Mouse (Mus musculus) mature B cell (primary cell): Measurements from ENCODE around the gene Irf9.

Source experiments
- in situ Hi-C: fragments of 300-500 bp; cut with MboI; formaldehyde crosslinking; loops from 2 replicates; pipeline ENCODE4 v1.14.3; 2019

The Irf9 gene

GRCm38 (mm10) chr14:55615876-55616275 lies 12.5 kb downstream of the Irf9 start:
- in situ Hi-C loops = no loop called here

- in situ Hi-C loops = no loop called here
Observed at GRCm38 (mm10) chr14:55616844-55617243, 13.5 kb downstream of the Irf9 start.

DNA sequence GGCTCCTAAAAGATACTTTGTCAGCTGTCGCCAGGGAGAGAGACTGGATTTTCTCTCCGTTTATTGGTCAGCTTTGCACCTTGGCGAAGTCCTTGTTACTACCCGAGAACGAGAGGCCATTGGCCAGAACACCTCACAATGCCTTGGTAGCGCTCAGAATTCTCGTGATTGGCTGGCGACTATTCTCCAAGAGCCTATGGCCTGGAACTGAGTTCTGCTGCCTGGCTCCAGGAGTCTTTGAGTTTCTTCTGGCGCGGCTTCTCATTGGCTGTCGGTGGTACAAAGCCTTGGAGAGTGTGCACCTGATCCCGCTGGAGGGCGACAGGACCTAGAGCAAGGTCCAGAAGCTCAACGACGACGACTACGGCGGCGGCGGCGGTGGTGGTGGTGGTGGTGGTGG lies 14.5 kb downstream of the Irf9 start, which contains the start of gene Rec8:
Gene Rec8, plus strand, starts transcription at position 216 of the 400 bp plus-strand sequence.
- in situ Hi-C loops = no loop called here

DNA sequence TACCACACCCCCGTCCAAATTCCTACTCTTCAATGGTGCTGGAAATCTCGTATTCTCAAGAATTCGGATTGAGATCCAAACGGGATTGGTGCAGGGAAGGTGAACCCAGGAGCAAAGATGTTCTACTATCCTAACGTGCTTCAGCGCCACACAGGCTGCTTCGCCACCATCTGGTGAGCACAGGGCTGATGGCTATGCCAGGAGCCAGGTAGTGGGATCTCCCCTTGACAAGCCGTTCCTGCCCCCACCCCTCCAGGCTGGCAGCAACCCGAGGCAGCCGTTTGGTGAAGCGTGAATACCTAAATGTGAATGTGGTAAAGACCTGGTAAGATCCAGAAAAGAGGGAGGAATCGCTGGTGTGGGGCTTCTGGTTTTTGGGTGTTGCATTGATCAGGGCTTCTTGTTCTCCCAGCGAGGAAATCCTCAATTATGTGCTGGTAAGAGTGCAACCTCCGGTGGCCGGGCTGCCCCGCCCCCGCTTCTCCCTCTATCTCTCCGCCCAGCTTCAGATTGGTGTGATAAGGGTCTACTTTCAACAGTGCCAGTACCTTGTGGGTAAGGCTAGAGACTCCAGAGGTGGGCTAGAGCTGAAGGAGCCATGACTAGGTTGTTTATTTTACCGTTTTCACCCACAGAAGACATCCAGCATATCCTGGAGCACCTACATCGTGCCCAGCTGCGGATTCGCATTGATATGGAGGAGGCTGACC lies 15.3 kb downstream of the Irf9 start:
- in situ Hi-C loops = no loop called here

DNA sequence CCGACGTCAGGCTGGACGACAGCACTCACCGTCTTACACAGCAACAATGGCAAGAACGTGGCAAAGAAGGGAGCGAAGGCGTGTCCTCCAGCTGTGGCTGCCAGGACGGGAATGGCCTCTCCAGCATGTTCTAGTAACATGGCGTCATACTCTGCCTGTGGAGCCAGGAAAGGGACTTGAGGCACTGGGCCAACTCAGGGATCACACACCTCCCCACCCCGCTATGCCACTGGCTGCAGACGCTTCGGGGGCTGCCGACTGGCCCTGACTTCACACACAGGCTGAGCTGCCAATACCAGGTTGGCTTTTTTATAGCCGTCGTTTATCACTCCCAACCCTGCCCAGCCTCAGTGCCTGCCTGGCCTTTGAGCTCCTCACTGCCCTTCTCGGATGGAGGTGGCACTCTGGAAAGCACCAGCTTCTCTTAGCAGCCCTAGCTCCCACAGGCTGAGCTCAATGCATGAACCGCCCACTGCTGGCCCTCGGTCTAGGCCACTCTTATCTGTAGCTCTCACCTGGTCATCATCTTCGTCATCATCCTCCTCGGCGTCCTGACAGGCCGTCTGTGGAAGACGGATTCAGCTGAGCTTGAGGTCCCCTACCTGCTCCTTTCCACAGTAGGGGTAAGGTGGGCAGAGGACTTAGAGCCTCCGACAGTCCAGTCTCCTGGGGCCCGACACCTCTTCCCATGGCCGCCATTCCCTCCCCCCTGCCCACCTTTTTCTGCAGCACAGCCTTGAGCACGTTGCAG lies 24.9 kb downstream of the Irf9 start:
- in situ Hi-C loops = no loop called here

- in situ Hi-C loops = no loop called here
Observed at GRCm38 (mm10) chr14:55629312-55629711, 25.9 kb downstream of the Irf9 start.

GRCm38 (mm10) chr14:55634874-55635522 lies 31.6 kb downstream of the Irf9 start:
- in situ Hi-C loops = loop anchor here (5.0 kb wide), 1 partner anchor 117 kb away; no protein-coding TSS in a partner anchor

GRCm38 (mm10) chr14:55635523-55636007 lies 32.2 kb downstream of the Irf9 start, which contains the start of gene Ipo4:
Gene Ipo4, minus strand, starts transcription at chr14:55635957.
- in situ Hi-C loops = loop anchor here (5.0 kb wide), 1 partner anchor 117 kb away; no protein-coding TSS in a partner anchor

DNA sequence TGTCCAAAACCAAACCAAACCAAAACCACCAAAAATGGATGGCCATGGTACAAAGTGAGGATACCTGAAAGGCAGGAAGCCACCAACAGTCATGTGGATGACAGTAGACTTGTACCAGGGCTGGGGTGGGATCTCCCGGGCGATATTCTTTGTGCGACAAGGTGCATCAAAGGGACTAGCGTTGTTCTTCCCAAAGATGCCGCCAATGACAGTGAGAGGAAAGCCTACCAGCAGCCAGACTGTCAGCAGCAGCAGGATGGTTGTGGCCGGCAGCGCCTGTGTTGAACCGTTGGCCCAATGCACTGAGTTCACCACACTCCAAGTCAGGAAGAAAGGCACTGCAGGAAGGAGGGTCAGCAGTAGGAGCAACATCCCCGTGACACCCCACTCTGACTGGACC lies 34.4 kb downstream of the Irf9 start, which contains the start of gene Gm49378:
Gene Gm49378, minus strand, starts transcription at position 101 of the 400 bp plus-strand sequence.
- in situ Hi-C loops = loop anchor here (5.0 kb wide), 1 partner anchor 115 kb away; no protein-coding TSS in a partner anchor

- in situ Hi-C loops = no loop called here
Observed at GRCm38 (mm10) chr14:55640816-55641215, 37.4 kb downstream of the Irf9 start.

GRCm38 (mm10) chr14:55641291-55641690 lies 37.9 kb downstream of the Irf9 start:
- in situ Hi-C loops = no loop called here

DNA sequence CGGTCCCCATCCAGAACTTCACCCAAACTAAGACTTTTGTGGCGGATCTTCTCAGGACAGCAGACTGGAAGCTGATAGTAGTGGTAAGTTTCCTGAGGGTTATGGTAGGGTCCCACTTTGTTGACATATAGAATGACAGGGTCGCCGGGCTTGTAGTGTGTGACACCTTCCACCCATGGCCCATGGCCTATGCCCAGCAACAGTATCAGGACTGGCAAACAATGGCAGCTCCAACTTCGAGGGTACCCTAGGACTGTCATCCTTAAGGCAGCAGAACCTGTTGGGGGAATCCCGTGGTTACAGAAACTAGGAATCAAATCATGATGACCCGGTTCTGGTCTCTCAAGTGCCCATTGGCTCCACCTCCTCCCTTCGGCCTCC lies 39.3 kb downstream of the Irf9 start:
- in situ Hi-C loops = no loop called here

GRCm38 (mm10) chr14:55643060-55643907 lies 39.9 kb downstream of the Irf9 start, which contains the start of gene Tm9sf1:
Gene Tm9sf1, minus strand, starts transcription at chr14:55643806.
- in situ Hi-C loops = no loop called here

DNA sequence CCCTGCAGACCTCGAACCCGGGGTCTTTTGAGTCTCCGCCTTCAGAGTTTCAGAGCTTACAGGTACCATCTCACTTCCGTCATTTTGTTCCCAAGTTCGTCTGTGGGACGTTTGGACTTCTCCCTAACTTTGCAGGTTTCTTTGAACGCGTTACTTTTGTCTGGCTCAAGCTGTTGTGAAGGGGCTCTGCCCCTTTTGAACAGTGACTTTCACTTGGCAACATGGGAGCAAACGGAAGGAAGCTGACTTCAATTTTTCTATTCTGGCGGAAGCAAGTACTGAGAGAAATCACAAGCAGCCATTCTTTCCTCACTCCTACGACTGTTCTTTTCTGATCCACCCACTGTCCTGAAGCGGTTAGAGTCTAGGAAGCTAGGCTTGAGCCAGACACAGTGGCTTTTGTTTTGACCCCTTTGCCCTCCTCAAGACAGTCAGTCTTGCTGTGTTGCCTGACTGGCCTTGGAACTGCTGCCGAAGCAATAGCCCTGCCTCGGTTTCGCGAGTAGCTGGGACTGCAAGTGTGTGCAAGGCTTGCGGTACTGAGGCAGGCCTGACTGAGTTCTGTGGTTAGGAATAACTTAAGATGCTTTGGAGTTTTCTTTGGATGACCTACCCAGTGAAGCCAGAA lies 41.0 kb downstream of the Irf9 start:
- in situ Hi-C loops = no loop called here

- in situ Hi-C loops = no loop called here
Observed at GRCm38 (mm10) chr14:55649884-55650283, 46.5 kb downstream of the Irf9 start, which contains the start of gene Tssk4. Gene Tssk4, plus strand, starts transcription at chr14:55650184.

GRCm38 (mm10) chr14:55651528-55651927 lies 48.2 kb downstream of the Irf9 start:
- in situ Hi-C loops = no loop called here

- in situ Hi-C loops = no loop called here
Observed at GRCm38 (mm10) chr14:55656935-55657334, 53.6 kb downstream of the Irf9 start.

DNA sequence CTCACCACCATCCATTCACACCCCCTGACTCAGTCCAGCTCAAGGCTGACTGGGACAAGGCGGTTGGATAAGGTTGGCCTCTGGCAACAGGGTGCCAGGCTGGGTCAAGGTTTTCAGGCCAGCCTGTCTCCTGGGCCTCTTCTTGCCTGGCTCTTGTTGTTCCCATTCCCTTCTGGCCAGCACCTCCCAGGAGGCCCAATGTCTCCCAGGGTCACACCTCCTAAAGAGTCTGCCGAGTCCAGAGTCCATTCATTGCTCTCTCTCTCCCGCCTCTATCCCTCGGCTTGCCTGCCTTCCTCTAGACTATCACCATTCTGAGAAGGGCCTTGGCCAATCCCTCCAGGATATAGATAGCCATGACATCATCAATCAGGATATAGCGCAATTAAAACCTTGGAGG lies 54.6 kb downstream of the Irf9 start:
- in situ Hi-C loops = no loop called here
